Mouse (Mus musculus) embryonic facial prominence, embryonic 14.5 days (tissue): ENCODE data around the gene Hoxa13. TPM values are rescaled to one million over a fixed set of nuclear protein-coding genes. Genes with fewer than 3 reads are reported as not detected.

Source experiments
- ATAC-seq: fragments of 200-750 bp; cut with Nextera tagmentation; 2 replicates; pipeline ENCODE4 v1.8.0; 2017; ENCODE audit warnings: low read depth, moderate number of reproducible peaks, moderate TSS enrichment
- DNase-seq: peaks from one replicate; pipeline ENCODE4 v3.0.0-alpha.2; 2015; ENCODE audit warnings: low spot score
- H3K27ac ChIP-seq: fragments of 300-500 bp; sonication (generic); replicated peaks from 2 replicates; pipeline ENCODE4 v1.5.1; 2014; ENCODE audit warnings: low read depth, mild to moderate bottlenecking, low read length, moderate library complexity
- H3K27me3 ChIP-seq: fragments of 300-500 bp; sonication (generic); replicated peaks from 2 replicates; pipeline ENCODE4 v1.6.1; 2014; ENCODE audit warnings: low read length; ENCODE audit not compliant: control insufficient read depth, insufficient read depth
- H3K36me3 ChIP-seq: fragments of 300-500 bp; sonication (generic); 2 replicates; pipeline ENCODE4 v1.6.1; 2014; ENCODE audit warnings: low read length, mixed read lengths; ENCODE audit not compliant: control insufficient read depth, insufficient read depth
- H3K4me1 ChIP-seq: fragments of 300-500 bp; sonication (generic); 2 replicates; pipeline ENCODE4 v1.6.1; 2014; ENCODE audit warnings: antibody characterized with exemption, low read length; ENCODE audit not compliant: control insufficient read depth, insufficient read depth
- H3K4me2 ChIP-seq: fragments of 300-500 bp; sonication (generic); 2 replicates; pipeline ENCODE4 v1.6.1; 2014; ENCODE audit warnings: low read depth, mild to moderate bottlenecking, low read length, moderate library complexity, mixed read lengths
- H3K4me3 ChIP-seq: fragments of 300-500 bp; sonication (generic); 2 replicates; pipeline ENCODE4 v1.5.1; 2014; ENCODE audit warnings: low read depth, mild to moderate bottlenecking, low read length
- H3K9ac ChIP-seq: fragments of 300-500 bp; sonication (generic); 2 replicates; pipeline ENCODE4 v1.6.1; 2014; ENCODE audit warnings: low read depth, mild to moderate bottlenecking, low read length, moderate library complexity, mixed read lengths
- H3K9me3 ChIP-seq: fragments of 300-500 bp; sonication (generic); 2 replicates; pipeline ENCODE4 v1.6.1; 2016; ENCODE audit warnings: low read length; ENCODE audit not compliant: control insufficient read depth
- WGBS: fragments of 180-500 bp; shearing (Covaris S2); extraction: QIAGEN DNeasy Blood & Tissue Kit; methylation state at CpG from one replicate; pipeline ENCODE4 v1.1.7; 2014; 5-methylcytosine and 5-hydroxymethylcytosine counted together
- polyA plus RNA-seq: library from polyadenylated mRNA; unstranded; fragments of >200 nt; fragmentation: Nextera tagmentation; extraction: Ambion mirVana; gene quantifications from 2 replicates; pipeline ENCODE4 v1.2.1, GENCODE M21; 2014

Hoxa13 gene
- polyA plus RNA-seq = not detected in 2 replicates

DNA sequence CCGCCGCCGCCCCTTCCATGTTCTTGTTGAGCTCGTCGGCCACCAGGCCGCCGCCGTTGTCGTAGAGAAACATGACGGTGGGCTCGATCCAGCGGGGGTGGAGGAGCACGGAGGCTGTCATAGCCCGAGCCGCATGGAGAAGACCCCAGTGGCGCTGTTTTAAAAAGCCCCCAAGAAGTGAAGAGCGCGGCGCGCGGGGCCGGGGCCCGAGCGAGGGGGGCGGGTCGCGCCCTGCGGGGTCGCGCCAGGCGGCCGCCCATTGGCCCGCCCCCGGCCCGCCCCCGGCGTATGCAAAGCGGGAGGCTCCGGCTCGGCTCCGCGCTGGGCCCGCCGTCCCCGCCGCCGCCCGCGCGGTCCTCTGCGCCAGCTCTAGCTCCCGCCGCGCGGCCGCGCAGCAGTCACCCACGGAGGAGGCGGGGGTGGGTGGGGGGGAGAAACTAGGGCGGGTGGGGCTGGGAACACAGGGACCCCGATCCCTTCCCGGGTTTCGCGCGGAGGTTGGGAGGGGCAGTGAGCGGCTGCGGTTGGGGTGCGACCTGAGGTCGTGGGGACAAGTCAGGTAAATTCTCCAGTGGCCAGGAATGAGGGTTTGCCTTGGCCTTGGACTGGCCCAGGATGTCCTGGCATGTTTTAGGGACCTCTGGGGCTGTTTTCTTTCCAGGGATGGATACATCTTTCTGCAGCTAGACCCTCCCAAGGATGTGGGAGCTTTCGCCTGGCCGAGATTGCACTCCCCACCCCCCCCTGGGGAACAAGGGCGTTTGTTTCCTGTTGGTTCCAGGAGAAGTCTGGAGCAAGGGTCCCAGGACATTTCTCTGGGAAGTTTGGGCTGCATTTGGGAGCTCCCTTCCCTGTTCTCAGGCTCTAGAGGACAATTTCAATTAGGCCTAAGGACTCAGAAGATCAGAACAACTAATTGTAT, at the start of gene Hoxa13:
Gene Hoxa13, minus strand, starts transcription at position 227 of the 922 bp plus-strand sequence.
- Histone ChIP-seq H3K9ac (0 out of 2 replicates have a peak within 1 kb of the TSS, but pooled peaks have one; percentile 11), H3K27ac (no peak within 1 kb of the TSS), H3K4me3 (peak within 1 kb of the TSS; percentile 41), H3K27me3 (peaks cover 94% of the 10 kb centered on the region), H3K9me3 (no peaks in the 10 kb centered on the region), H3K4me2 (peak within 1 kb of the TSS; percentile 58), H3K4me1 (no peaks in the 10 kb centered on the region), H3K36me3 (no peaks in the 10 kb centered on the region)
- 2% methylated on average over 8 of the region's 72 CpGs for WGBS
- ATAC-seq = peak; percentile 51; the same call in 1 of the 2 replicates
- peak; percentile 24 for DNase-seq

DNA sequence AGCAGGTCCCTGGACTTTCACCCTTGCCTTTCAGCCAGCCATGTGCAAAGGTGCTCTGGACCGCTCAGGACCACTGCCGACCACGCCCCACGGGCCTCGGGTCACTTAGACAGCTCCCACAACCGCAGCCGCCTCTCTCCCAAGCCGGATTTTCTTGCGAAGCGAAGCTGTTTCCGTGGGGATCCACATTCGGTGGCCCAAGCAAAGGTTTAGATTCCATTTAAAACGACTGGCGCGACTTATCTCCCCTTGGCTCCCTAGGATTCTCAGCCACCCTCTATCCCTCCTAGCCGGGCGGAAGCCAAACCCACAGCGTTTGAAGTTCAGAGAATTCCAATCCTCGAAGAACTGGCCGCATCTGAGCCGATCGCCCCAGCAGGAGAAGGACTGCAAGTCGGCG, 49.7 kb upstream of the Hoxa13 start:
- Histone ChIP-seq H3K4me3 (0 out of 2 replicates have a peak overlapping the region, but pooled peaks have one; percentile 7), H3K36me3 (no peaks in the 10 kb centered on the region), H3K4me1 (peaks cover 7% of the 10 kb centered on the region; the same call in 1 of the 2 replicates), H3K27me3 (peaks cover 97% of the 10 kb centered on the region), H3K9me3 (no peaks in the 10 kb centered on the region), H3K27ac (no peak overlapping the region), H3K9ac (no peak overlapping the region), H3K4me2 (0 out of 2 replicates have a peak overlapping the region, but pooled peaks have one; percentile 23)
- DNase-seq = no peak
- under 1% methylated on average over 24 of the region's 24 CpGs for WGBS
- ATAC-seq = no peak

DNA sequence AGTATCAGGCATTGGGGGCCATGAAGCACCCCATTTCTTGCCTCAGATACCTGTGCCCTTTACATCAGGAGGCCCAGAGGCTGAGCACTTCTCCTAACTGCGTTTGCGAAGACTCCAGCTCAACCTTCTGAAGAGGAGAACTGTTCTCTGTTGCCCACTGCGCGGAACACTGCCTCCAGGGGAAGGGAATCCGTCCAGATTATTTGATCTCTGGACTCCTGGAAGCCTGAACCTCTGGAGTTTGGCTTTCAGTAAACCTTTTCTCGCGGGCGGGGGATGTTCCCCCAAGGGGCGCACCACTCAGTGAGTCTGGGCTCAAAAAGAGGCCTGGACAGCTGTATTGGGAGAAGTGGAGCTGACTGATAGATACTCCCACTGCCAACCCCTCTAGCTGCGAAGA, 49.1 kb upstream of the Hoxa13 start:
- Histone ChIP-seq H3K27me3 (peaks cover 95% of the 10 kb centered on the region), H3K4me2 (no peak overlapping the region), H3K27ac (no peak overlapping the region), H3K9me3 (no peaks in the 10 kb centered on the region), H3K4me1 (peaks cover 7% of the 10 kb centered on the region; the same call in 1 of the 2 replicates), H3K9ac (no peak overlapping the region), H3K36me3 (no peaks in the 10 kb centered on the region), H3K4me3 (no peak overlapping the region)
- 14% methylated on average over 10 of the region's 10 CpGs for WGBS
- ATAC-seq (no peak), DNase-seq (no peak)

DNA sequence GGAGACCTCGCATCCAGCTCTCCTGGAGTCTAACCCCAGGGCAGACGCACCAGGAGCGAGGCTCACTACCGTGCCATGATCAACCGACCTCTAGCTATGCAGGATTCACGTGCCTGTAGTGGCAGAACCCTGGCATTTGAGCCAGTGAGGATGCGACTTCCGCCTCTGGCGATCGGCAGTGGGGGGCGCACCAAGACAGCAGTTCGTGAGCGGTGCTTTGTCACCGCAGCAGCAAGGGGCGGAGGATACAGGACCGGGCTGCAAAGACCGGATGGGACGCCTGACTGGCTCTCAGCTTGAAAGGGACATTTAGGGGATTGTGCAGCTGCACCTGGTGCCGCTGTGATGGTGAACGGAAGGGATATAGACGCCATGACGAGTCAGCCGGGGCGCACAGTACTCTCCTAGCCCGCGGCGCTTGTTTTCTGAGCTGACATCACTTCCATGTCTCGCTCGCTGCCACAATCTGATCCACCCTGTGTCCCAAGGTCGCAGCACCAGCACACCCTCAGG, 45.3 kb upstream of the Hoxa13 start:
- H3K36me3 ChIP-seq = no peaks in the 10 kb centered on the region
- peak; percentile 84 for DNase-seq
- no peaks in the 10 kb centered on the region for H3K9me3 ChIP-seq
- peak overlapping the region; percentile 53 for H3K9ac ChIP-seq
- H3K27ac ChIP-seq = no peak overlapping the region
- H3K4me1 ChIP-seq = no peaks in the 10 kb centered on the region
- WGBS = under 1% methylated on average over 30 of the region's 30 CpGs
- H3K4me3 ChIP-seq = peak overlapping the region; percentile 46
- ATAC-seq = peak; percentile 87
- H3K4me2 ChIP-seq = peak overlapping the region; percentile 81
- H3K27me3 ChIP-seq = peaks cover 77% of the 10 kb centered on the region

DNA sequence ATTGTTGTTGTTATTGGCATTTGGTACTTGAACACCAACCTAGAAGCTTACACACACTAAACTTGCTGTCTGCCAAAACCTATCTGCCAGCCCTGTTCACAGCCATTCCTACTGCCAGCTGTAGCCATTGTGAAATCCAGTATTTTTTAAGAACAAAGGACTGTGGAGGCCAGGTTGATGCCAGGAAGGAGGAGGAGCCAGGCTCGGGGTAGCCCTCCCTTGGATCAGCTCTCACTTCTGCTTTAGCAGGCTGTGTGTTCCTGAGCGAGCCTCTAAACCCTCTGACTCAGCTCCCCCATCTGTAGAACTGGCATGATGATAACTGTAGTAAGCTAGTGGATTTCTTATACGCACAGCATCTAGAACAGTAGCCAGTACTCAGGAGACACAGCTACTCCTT, 42.7 kb upstream of the Hoxa13 start:
- H3K9ac ChIP-seq = no peak overlapping the region
- H3K27ac ChIP-seq = no peak overlapping the region
- ATAC-seq (no peak), DNase-seq (no peak)
- peaks cover 65% of the 10 kb centered on the region for H3K27me3 ChIP-seq
- H3K4me1 ChIP-seq = no peaks in the 10 kb centered on the region
- H3K4me2 ChIP-seq = no peak overlapping the region
- 53% methylated on average over 3 of the region's 3 CpGs for WGBS
- no peaks in the 10 kb centered on the region for H3K36me3 ChIP-seq
- no peaks in the 10 kb centered on the region for H3K9me3 ChIP-seq
- no peak overlapping the region for H3K4me3 ChIP-seq

DNA sequence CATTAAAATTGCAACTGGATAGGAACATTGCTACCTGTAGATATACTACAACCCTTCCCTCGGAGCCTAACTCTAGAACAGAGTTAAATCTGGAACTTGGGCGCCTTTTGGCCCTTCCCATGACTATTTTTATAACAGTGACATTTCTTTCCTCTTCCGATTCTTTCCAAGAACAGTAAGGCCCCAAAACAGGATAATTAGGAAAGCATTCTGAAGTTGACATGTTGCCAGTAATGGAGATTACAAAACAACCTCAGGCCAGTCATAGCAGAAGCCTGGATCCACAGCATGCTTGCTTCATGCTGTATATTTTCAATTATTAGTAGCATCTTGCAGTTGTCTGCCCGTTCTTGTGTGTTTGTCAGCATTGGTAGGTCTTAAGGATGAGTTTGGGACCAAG, 40.1 kb upstream of the Hoxa13 start:
- Histone ChIP-seq H3K4me1 (no peaks in the 10 kb centered on the region), H3K9me3 (no peaks in the 10 kb centered on the region), H3K4me2 (no peak overlapping the region), H3K27me3 (peaks cover 46% of the 10 kb centered on the region), H3K36me3 (no peaks in the 10 kb centered on the region), H3K27ac (no peak overlapping the region), H3K4me3 (no peak overlapping the region), H3K9ac (no peak overlapping the region)
- no peak for DNase-seq
- no peak for ATAC-seq
- WGBS = 67% methylated on average over 4 of the region's 4 CpGs

DNA sequence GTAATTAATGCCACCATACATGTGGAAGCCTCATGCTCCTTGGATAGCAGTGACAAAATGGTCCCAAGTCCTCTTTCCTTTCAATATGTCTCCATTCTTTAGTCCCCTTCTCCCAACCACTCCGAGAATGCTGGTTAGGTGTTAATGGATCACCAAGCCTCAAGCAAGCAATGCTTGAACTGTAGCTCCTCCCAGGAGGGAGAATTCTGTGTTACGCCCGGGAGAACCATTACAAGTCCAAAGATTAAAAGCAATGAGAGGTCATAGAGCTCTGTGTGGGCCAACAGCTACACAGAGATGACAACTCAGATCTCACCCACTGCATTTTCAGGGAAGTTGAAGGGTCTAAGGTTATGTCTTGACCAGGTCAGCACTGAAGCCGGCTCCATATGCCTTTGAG, 37.8 kb upstream of the Hoxa13 start:
- no peaks in the 10 kb centered on the region for H3K9me3 ChIP-seq

DNA sequence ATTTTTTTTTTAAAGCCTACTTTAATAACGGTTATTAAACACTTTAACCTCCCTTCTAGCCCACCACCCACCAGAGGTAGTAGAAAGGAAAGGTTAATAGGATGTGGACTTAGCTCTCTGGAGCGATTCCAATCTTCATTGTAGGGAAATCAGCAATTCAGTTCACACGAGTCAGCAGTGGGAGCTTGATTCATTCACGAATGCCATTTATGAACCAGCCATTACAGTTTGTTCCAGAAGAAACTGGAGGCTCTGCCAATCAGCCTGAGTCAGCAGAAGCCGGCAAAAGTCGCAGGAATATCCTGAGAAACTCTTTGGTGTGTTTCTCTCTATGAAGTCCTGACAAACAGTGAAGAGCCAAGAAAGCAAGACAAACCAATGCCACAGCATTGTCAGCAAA, 33.9 kb upstream of the Hoxa13 start:
- H3K4me1 ChIP-seq = no peaks in the 10 kb centered on the region
- ATAC-seq (no peak), DNase-seq (no peak)
- H3K27me3 ChIP-seq = peaks cover 64% of the 10 kb centered on the region
- no peaks in the 10 kb centered on the region for H3K36me3 ChIP-seq
- H3K9ac ChIP-seq = no peak overlapping the region
- H3K4me3 ChIP-seq = no peak overlapping the region
- WGBS = 72% methylated on average over 6 of the region's 6 CpGs
- H3K27ac ChIP-seq = no peak overlapping the region
- H3K4me2 ChIP-seq = no peak overlapping the region
- H3K9me3 ChIP-seq = no peaks in the 10 kb centered on the region

More for the DNA sequence above, 37.8 kb upstream of the Hoxa13 start:
- peaks cover 44% of the 10 kb centered on the region for H3K27me3 ChIP-seq
- no peak for ATAC-seq
- H3K27ac ChIP-seq = no peak overlapping the region
- DNase-seq = no peak
- H3K4me2 ChIP-seq = no peak overlapping the region
- WGBS = 86% methylated on average over 4 of the region's 4 CpGs
- H3K4me1 ChIP-seq = no peaks in the 10 kb centered on the region
- H3K36me3 ChIP-seq = no peaks in the 10 kb centered on the region
- H3K4me3 ChIP-seq = no peak overlapping the region
- no peak overlapping the region for H3K9ac ChIP-seq
